Comparison of ENCODE assay signal across 24 mouse cellular contexts in the genomic region with DNA sequence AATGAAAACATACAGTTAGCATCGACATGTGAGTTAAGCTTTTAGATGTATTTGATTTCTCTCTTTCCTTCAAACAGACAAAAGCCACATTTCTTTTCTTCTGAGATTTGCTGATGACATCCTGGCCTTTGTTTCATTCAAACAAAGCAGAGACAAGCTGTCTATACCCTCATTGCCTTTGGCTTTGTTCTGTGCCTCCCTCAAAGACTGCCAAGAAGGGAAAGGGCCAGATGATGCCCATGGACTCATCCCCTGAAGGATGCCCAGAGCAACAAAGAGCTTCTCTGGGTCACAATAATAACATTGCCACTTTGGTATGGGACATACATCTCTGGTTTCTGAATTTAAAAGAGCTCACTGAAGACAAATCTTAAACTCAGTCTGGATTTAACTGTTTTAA.
DNase-seq lines count a peak whose midpoint lies in the region; ATAC-seq and TF ChIP-seq lines count a peak whose summit lies in the region.
"Had no signal": no experiment of that assay in that cellular context is flagged by ENCODE, and none has a peak within 500 bp of the region (broad histone marks: within the 10 kb centered on the region; RNA-seq: fewer than 3 reads in every experiment).

No protein-coding gene starts in this region.

- TF ChIP-seq CTCF in hindbrain, postnatal 0 days (IDR thresholded peaks at IDR 0.05; ENCODE audit: low read depth) = no peak
- TF ChIP-seq CTCF in lung, postnatal 0 days (IDR thresholded peaks at IDR 0.05) = no peak

- WGBS in hindbrain, postnatal 0 days = 70% methylated on average over 1 of the region's 1 CpGs
- 84% methylated on average over 1 of the region's 1 CpGs for WGBS in hindbrain, embryonic 11.5 days
- 61% methylated on average over 1 of the region's 1 CpGs for WGBS in lung, postnatal 0 days

- no peak for DNase-seq in hindbrain, postnatal 0 days (ENCODE audit: low spot score)
- no peak for DNase-seq in hindbrain, embryonic 11.5 days (ENCODE audit: low spot score)
- peak; percentile 52 for DNase-seq in brain, adult 2 months (ENCODE audit: low read depth, low spot score)
- peak; percentile 18 to 37 for DNase-seq in cerebellum, adult 18-20 months
- peak; percentile 24 to 54 for DNase-seq in cerebellum, postnatal 14 days
- no peak for DNase-seq in heart, adult 11 months
- DNase-seq in lung, postnatal 0 days (ENCODE audit: low spot score) = no peak
- DNase-seq: adrenal gland, adult 2 months; B cell, adult 2 months; embryo, embryonic 11 days; gastrocnemius, postnatal 36 days; kidney, postnatal 4 days; liver, embryonic 13.5 days; lung, adult 2 months; right cerebral cortex, postnatal 25 days; spleen, adult 18-20 months had no signal

- H3K4me3 ChIP-seq in hindbrain, postnatal 0 days (ENCODE audit: low read length) = no peak overlapping the region
- H3K4me3 ChIP-seq in hindbrain, embryonic 11.5 days (ENCODE audit: low read depth, low read length) = no peak overlapping the region
- H3K4me3 ChIP-seq in lung, postnatal 0 days (ENCODE audit: low read depth, low read length) = no peak overlapping the region
- H3K4me3 ChIP-seq: embryonic facial prominence, embryonic 13.5 days; erythroblast, embryonic 14.5 days; forebrain, embryonic 12.5 days; kidney, embryonic 15.5 days; liver, embryonic 13.5 days had no signal

- no peak overlapping the region for H3K9ac ChIP-seq in hindbrain, postnatal 0 days (replicated peaks; ENCODE audit: low read length)
- no peak overlapping the region for H3K9ac ChIP-seq in hindbrain, embryonic 11.5 days (ENCODE audit: low read depth, low read length)
- no peak overlapping the region for H3K9ac ChIP-seq in lung, postnatal 0 days (replicated peaks; ENCODE audit: low read depth)
- H3K9ac ChIP-seq: embryonic facial prominence, embryonic 13.5 days; forebrain, embryonic 12.5 days; kidney, embryonic 15.5 days; liver, embryonic 13.5 days had no signal

- H3K4me2 ChIP-seq in hindbrain, postnatal 0 days (ENCODE audit: low read depth, low read length) = no peak overlapping the region
- H3K4me2 ChIP-seq in hindbrain, embryonic 11.5 days (replicated peaks; ENCODE audit: low read depth, low read length) = no peak overlapping the region
- no peak overlapping the region for H3K4me2 ChIP-seq in lung, postnatal 0 days (replicated peaks; ENCODE audit: low read depth, low read length)
- H3K4me2 ChIP-seq: embryonic facial prominence, embryonic 13.5 days; forebrain, embryonic 12.5 days; kidney, embryonic 15.5 days; liver, embryonic 13.5 days had no signal

- H3K9me3 ChIP-seq in hindbrain, postnatal 0 days (ENCODE audit: low read length) = no peaks in the 10 kb centered on the region
- H3K9me3 ChIP-seq in hindbrain, embryonic 11.5 days (ENCODE audit: control insufficient read depth, low read length) = no peaks in the 10 kb centered on the region
- no peaks in the 10 kb centered on the region for H3K9me3 ChIP-seq in lung, postnatal 0 days (ENCODE audit: low read length)
- H3K9me3 ChIP-seq: embryonic facial prominence, embryonic 13.5 days; forebrain, embryonic 12.5 days; G1E; kidney, embryonic 15.5 days; liver, embryonic 13.5 days had no signal

- ATAC-seq in hindbrain, postnatal 0 days = peak; percentile 67; the same call in 1 of the 2 replicates
- ATAC-seq in hindbrain, embryonic 11.5 days (ENCODE audit: low FRiP score) = no peak; the same call in 1 of the 2 replicates
- ATAC-seq in lung, postnatal 0 days = no peak
- ATAC-seq: intestine, postnatal 0 days; Patski had no signal

- no peak overlapping the region for H3K27ac ChIP-seq in hindbrain, postnatal 0 days
- H3K27ac ChIP-seq in hindbrain, embryonic 11.5 days (ENCODE audit: low read depth, low read length) = no peak overlapping the region
- no peak overlapping the region for H3K27ac ChIP-seq in lung, postnatal 0 days (ENCODE audit: low read length)
- H3K27ac ChIP-seq: embryonic facial prominence, embryonic 13.5 days; forebrain, embryonic 12.5 days; kidney, embryonic 15.5 days; liver, embryonic 13.5 days had no signal

- H3K36me3 ChIP-seq in hindbrain, postnatal 0 days (ENCODE audit: insufficient read depth, low read length) = no peaks in the 10 kb centered on the region
- H3K36me3 ChIP-seq in hindbrain, embryonic 11.5 days (ENCODE audit: control insufficient read depth, insufficient read depth, low read length) = no peaks in the 10 kb centered on the region
- H3K36me3 ChIP-seq in lung, postnatal 0 days (ENCODE audit: insufficient read depth, low read length) = no peaks in the 10 kb centered on the region
- H3K36me3 ChIP-seq: embryonic facial prominence, embryonic 13.5 days; forebrain, embryonic 12.5 days; G1E; kidney, embryonic 15.5 days; liver, embryonic 13.5 days had no signal

- no peaks in the 10 kb centered on the region for H3K4me1 ChIP-seq in hindbrain, postnatal 0 days (ENCODE audit: insufficient read depth, low read length)
- no peaks in the 10 kb centered on the region for H3K4me1 ChIP-seq in hindbrain, embryonic 11.5 days (replicated peaks; ENCODE audit: control insufficient read depth, insufficient read depth, low read length)
- no peaks in the 10 kb centered on the region for H3K4me1 ChIP-seq in lung, postnatal 0 days (ENCODE audit: insufficient read depth, low read depth, low read length)
- H3K4me1 ChIP-seq: embryonic facial prominence, embryonic 13.5 days; forebrain, embryonic 12.5 days; kidney, embryonic 15.5 days; liver, embryonic 13.5 days had no signal

- no peak for TF ChIP-seq EP300 in lung, postnatal 0 days (IDR thresholded peaks at IDR 0.05)

- H3K27me3 ChIP-seq in hindbrain, postnatal 0 days (ENCODE audit: insufficient read depth, low read length) = no peaks in the 10 kb centered on the region
- no peaks in the 10 kb centered on the region for H3K27me3 ChIP-seq in hindbrain, embryonic 11.5 days (ENCODE audit: control insufficient read depth, insufficient read depth, low read length)
- no peaks in the 10 kb centered on the region for H3K27me3 ChIP-seq in lung, postnatal 0 days (replicated peaks; ENCODE audit: insufficient read depth, low read length)
- H3K27me3 ChIP-seq: CH12.LX; embryonic facial prominence, embryonic 13.5 days; forebrain, embryonic 12.5 days; kidney, embryonic 15.5 days; liver, embryonic 13.5 days; Patski had no signal

Comparison
In these comparisons a context has a peak if more than half of its experiments do, and no peak if none do; other contexts are left out.
1. DNase-seq: peak in brain, adult 2 months (single experiment), cerebellum, adult 18-20 months (2 of 2) and cerebellum, postnatal 14 days (2 of 2); none in hindbrain, postnatal 0 days (single experiment), hindbrain, embryonic 11.5 days (single experiment), heart, adult 11 months (single experiment) and lung, postnatal 0 days (single experiment).